Mouse (Mus musculus) liver, adult 2 months (tissue): ENCODE measurements at regions not wholly inside any gene's neighbourhood (a gene's known extent, or its start where the extent isn't known, plus 50 kb on each side); places are given as distances from the start of the nearest gene placed in this dataset.

Experiments used
- CTCF ChIP-seq: fragments of 200-500 bp; IDR thresholded peaks from 2 replicates; pipeline ENCODE4 v1.5.1; 2011; ENCODE audit warnings: low read depth, low read length, control low read depth
- POLR2A ChIP-seq: fragments of 200-500 bp; IDR thresholded peaks from 2 replicates; pipeline ENCODE4 v1.6.1; 2011; ENCODE audit warnings: low read length, control low read depth; ENCODE audit not compliant: insufficient read depth; ENCODE audit errors: extremely low read depth

DNA sequence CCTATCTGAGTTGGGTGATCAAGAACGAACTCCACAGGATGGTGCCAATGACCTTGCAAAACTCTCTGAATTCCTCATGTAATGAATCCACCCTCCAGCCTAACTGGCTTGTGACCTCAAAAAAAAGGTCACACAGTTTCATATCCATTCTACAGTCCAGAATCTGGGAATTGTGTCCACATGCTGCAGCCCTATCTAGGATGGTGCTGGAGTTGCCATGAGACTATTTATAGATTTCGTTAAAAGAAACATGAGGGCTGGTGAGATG, 89.8 kb downstream of the Fam161a start:
- TF ChIP-seq CTCF, result no peak
- TF ChIP-seq POLR2A, result no peak
